Mouse (Mus musculus): ENCODE measurements around the gene Alg1.

- no peak for TF ChIP-seq CTCF (IDR thresholded peaks at IDR 0.05; ENCODE audit: low read depth, low read length)
- TF ChIP-seq POLR2A (IDR thresholded peaks at IDR 0.05; ENCODE audit: insufficient read depth, low read length), result no peak
Measured at GRCm38 (mm10) chr16:5217341-5218133, 15.9 kb upstream of the Alg1 start.
